Mouse (Mus musculus): Measurements from ENCODE around the gene Sln. TPM values are rescaled to one million over a fixed set of nuclear protein-coding genes. Genes with fewer than 3 reads are reported as not detected.

Gene Sln
- polyA plus RNA-seq, 1 experiment from 2014 or later: 0.14 TPM

Other genes with a start within 250 kb of the Sln start
- 163 and 166 TPM in 2 replicates for gene Acat1, start 239.8 kb upstream of the Sln start, polyA plus RNA-seq (2015; fragmentation: Nextera tagmentation; extraction: Ambion mirVana)
- 36.7 and 38.8 TPM in 2 replicates for gene Cul5, start 180.2 kb upstream of the Sln start, polyA plus RNA-seq (2015; fragmentation: Nextera tagmentation; extraction: Ambion mirVana)
- gene Rab39, start 143.9 kb upstream of the Sln start, polyA plus RNA-seq (2015; fragmentation: Nextera tagmentation; extraction: Ambion mirVana): 3.2 and 3.3 TPM in 2 replicates
- gene Slc35f2, start 78.6 kb upstream of the Sln start, polyA plus RNA-seq (2015; fragmentation: Nextera tagmentation; extraction: Ambion mirVana): 16.7 and 18.0 TPM in 2 replicates
- 17.4 and 22.0 TPM in 2 replicates for gene Elmod1, start 125.1 kb downstream of the Sln start, polyA plus RNA-seq (2015; fragmentation: Nextera tagmentation; extraction: Ambion mirVana)
- 0.56 and 0.87 TPM in 2 replicates for gene Tnfaip8l3, start 218.2 kb downstream of the Sln start, polyA plus RNA-seq (2015; fragmentation: Nextera tagmentation; extraction: Ambion mirVana)